Mouse (Mus musculus): ENCODE data around the gene Fam168b.

GRCm38 (mm10) chr1:34858671-34859070 lies 15.8 kb upstream of the Fam168b start:
- TF ChIP-seq GATA1 (IDR thresholded peaks at IDR 0.05; ENCODE audit: borderline replicate concordance, low read length) (no peak), FLI1 (IDR thresholded peaks at IDR 0.05; ENCODE audit: low read length) (no peak)
